Mouse (Mus musculus): ENCODE results near the gene Gkn1.

Gene Gkn1

GRCm38 (mm10) chr6:87326932-87327331, 23.8 kb downstream of the Gkn1 start:
- in situ Hi-C loops (cut with MboI, MseI) = loop anchor here (5.0 kb wide), 1 partner anchor 225 kb away; the partner anchor contains the start of gene D6Ertd527e (in 2 of the 2)

GRCm38 (mm10) chr6:87323381-87323780, 27.4 kb downstream of the Gkn1 start:
- in situ Hi-C loops (cut with MboI, MseI) = no loop called here

- in situ Hi-C loops (cut with MboI, MseI) = loop anchor here (10.0 kb wide), 2 partner anchors 324 to 994 kb away; no protein-coding TSS in a partner anchor
Observed at GRCm38 (mm10) chr6:87318651-87319050, 32.1 kb downstream of the Gkn1 start.

GRCm38 (mm10) chr6:87316966-87317365, 33.8 kb downstream of the Gkn1 start:
- in situ Hi-C loops (cut with MboI, MseI) = loop anchor here (10.0 kb wide), 2 partner anchors 322 to 992 kb away; no protein-coding TSS in a partner anchor

- in situ Hi-C loops (cut with MboI, MseI) = loop anchor here (10.0 kb wide), 2 partner anchors 318 to 988 kb away; no protein-coding TSS in a partner anchor
Observed at GRCm38 (mm10) chr6:87312761-87313160, 38.0 kb downstream of the Gkn1 start.

GRCm38 (mm10) chr6:87304486-87304885, 46.3 kb downstream of the Gkn1 start:
- in situ Hi-C loops (cut with MboI, MseI) = no loop called here

GRCm38 (mm10) chr6:87302746-87303145, 48.0 kb downstream of the Gkn1 start:
- in situ Hi-C loops (cut with MboI, MseI) = no loop called here

GRCm38 (mm10) chr6:87301991-87302390, 48.8 kb downstream of the Gkn1 start:
- in situ Hi-C loops (cut with MboI, MseI) = no loop called here

Data from T-helper 17 cell (primary cell).